Mouse (Mus musculus) erythroblast, embryonic 14.5 days (primary cell): ENCODE results near the gene Sars2.

ENCODE experiments used
- GATA1 ChIP-seq: IDR thresholded peaks from 2 replicates; pipeline ENCODE4 v1.6.1; 2012; ENCODE audit warnings: low read length, inconsistent platforms, mixed read lengths
- TAL1 ChIP-seq: IDR thresholded peaks from 3 replicates; pipeline ENCODE4 v1.6.1; 2012; ENCODE audit warnings: low read length, inconsistent platforms, mixed read lengths

DNA sequence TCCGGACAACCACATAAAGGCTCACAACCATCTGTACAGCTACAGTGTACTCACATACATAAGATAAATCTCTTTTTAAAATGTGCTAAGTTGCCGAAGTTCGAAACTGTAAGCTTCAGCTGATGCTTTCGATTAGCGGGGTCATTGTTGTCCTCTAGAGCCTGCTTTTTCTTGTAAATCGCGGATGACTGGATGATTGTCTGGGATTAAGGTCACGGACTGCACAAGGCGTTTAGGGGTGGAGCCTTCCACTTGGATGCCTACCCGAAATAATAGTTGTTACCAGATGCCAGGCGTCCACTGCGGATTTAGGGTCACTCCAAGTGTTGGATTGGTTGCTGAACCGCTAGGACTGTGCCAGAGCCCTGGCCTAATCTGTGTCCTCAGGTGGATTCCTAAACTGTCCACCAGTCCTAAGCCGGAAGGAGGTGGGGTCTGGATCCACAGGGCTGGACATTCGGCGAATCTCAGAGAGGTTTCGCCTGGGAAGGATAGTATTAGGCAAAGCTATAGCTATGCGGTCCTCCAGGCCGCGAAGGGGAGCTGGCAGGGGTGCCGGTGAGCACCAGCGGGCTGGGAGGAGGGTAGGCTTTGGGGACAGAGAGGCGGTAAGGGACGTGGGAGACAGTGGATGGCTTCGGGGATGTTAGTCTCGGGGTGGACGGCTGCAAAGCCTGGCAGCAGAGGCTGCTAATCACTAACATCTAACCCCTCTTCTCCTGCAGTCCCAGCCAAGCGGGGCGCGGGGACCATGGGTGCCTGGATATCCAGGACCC is 49.1 kb upstream of the Sars2 start, which contains the start of gene Fbxo27:
- TF ChIP-seq GATA1: no peak
- TF ChIP-seq TAL1: no peak
